Mouse (Mus musculus) Muller cell, postnatal 12 days (primary cell): ENCODE results near the gene Olfr1504.
"Not testable (repeated sequence)": the region's sequence is repeated elsewhere in the genome, so short reads cannot be mapped to it uniquely, and the experiment has no call there.

Experiments
- DNase-seq: peaks from one replicate; pipeline ENCODE4 v3.0.0-alpha.2; 2015; ENCODE audit errors: inconsistent ontology term

Olfr1504 gene

DNA sequence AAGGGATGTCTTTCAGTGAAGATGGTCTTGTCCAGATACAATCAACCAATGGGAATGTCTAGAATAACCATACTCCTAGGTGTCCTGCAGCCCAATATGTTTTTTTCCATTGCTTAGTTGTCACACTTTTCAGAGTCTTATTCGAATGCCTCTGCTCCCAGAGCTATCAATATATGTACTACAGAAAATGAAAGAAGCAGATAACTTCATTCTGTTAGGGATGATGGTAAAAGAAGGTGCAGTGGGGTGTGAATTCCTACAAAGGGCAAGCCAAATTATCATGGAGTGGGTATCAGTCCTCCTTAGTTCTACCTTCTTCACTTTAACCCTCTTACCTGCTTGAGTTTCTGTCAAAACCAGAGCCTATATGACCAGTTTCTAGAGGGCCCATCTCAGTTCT lies at the start of gene Olfr1504:
TSS of gene Olfr1504 (minus strand) at position 101 of the 400 bp plus-strand sequence.
- no peak for DNase-seq

DNA sequence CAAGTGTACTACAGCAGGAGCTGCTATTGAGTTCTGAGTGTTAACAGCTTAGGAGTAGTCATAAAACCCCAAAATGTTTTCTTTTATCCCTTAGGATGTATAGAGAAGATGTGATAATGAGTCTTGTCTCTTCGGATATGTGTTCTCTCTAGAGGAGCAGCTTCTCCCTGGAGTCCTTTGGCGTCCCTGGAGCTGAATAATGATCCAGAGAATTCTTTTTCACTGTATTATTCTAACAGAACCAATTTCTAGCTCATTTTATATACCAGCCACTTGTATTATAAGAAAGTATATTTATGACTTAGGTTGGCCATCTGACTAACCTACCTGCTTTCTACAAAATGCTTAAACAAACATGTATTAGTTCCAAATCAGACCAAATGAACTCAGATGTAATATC lies 15.5 kb upstream of the Olfr1504 start, which contains the start of gene Olfr1505:
TSS of gene Olfr1505 (plus strand) at position 301 of the 400 bp plus-strand sequence.
- no peak for DNase-seq

- DNase-seq, result no peak
Measured at GRCm38 (mm10) chr19:13861495-13861894, 36.2 kb downstream of the Olfr1504 start, which contains the start of gene Olfr1502. TSS of gene Olfr1502 (plus strand) at chr19:13861795.

DNA sequence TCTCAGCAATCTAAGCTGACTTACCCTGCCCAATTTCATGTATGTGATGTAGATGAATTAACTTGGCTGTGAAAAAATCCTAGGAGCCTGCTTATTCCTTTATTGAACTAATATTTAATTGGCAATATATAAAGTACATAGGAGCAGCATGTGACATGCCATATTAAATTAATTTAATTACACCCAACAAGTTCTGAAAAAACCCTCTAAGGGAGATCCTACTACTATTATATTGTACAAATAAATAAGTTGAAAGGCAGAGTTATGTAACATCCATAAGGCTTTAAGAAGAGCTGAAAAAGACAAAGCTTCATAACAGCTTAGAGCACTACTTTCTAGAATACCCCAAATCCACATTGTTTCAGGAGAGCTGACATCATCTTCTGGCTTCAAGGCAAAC lies 47.1 kb downstream of the Olfr1504 start, which contains the start of gene Olfr1501:
TSS of gene Olfr1501 (minus strand) at position 101 of the 400 bp plus-strand sequence.
- not testable (repeated sequence) for DNase-seq
